Mouse (Mus musculus) MEL (cell line): ENCODE results near the gene Rin1. TPM values are rescaled to one million over a fixed set of nuclear protein-coding genes. Genes with fewer than 3 reads are reported as not detected.

ENCODE experiments used
- DNase-seq: peaks from one replicate; pipeline ENCODE4 v3.0.0; 2011; ENCODE audit warnings: low read depth, low spot score
- H3K27ac ChIP-seq: 2 replicates; pipeline ENCODE4 v1.5.1; 2012; ENCODE audit warnings: low read depth, mild to moderate bottlenecking, control low read depth, low read length, moderate library complexity; ENCODE audit not compliant: control insufficient read depth
- H3K27me3 ChIP-seq, 2 experiments: fragments of 150-350 bp in 1 of 2; sonication (generic) in 1 of 2; 2 replicates each; pipeline ENCODE4 v1.6.1; 2012; ENCODE audit warnings: low read length in 2 of 2, mild to moderate bottlenecking in 2 of 2, improper control_type of control experiment in 1 of 2, moderate library complexity in 1 of 2; ENCODE audit not compliant: insufficient read depth in 2 of 2, control insufficient read depth in 1 of 2
- H3K36me3 ChIP-seq, 2 experiments: 2 replicates each; pipeline ENCODE4 v1.6.1; 2012 to 2014; ENCODE audit warnings: low read length in 2 of 2, improper control_type of control experiment in 1 of 2, inconsistent platforms in 1 of 2, mild to moderate bottlenecking in 1 of 2; ENCODE audit not compliant: insufficient read depth in 2 of 2, control insufficient read depth in 1 of 2
- H3K4me1 ChIP-seq, 2 experiments: fragments of 150-350 bp in 1 of 2; sonication (generic) in 1 of 2; 2 replicates each; pipeline ENCODE4 v1.6.1; 2012; ENCODE audit warnings: low read length in 2 of 2, improper control_type of control experiment in 1 of 2, mild to moderate bottlenecking in 1 of 2; ENCODE audit not compliant: insufficient read depth in 2 of 2, control insufficient read depth in 1 of 2
- H3K4me3 ChIP-seq, 2 experiments: fragments of 150-350 bp in 1 of 2; sonication (generic) in 1 of 2; 2 replicates each; pipeline ENCODE4 v1.5.1; 2012; ENCODE audit warnings: low read depth in 2 of 2, low read length in 2 of 2, mild to moderate bottlenecking in 2 of 2, moderate library complexity in 2 of 2, control low read depth in 1 of 2, improper control_type of control experiment in 1 of 2; ENCODE audit not compliant: control insufficient read depth in 1 of 2, insufficient read depth in 1 of 2
- H3K79me2 ChIP-seq: 2 replicates; pipeline ENCODE4 v1.6.1; 2012; ENCODE audit warnings: mild to moderate bottlenecking, low read length, moderate library complexity; ENCODE audit not compliant: control insufficient read depth, poor library complexity, insufficient read depth
- H3K9ac ChIP-seq: 2 replicates; pipeline ENCODE4 v1.6.1; 2012; ENCODE audit warnings: low read depth, mild to moderate bottlenecking, control low read depth, low read length, moderate library complexity; ENCODE audit not compliant: control insufficient read depth, poor library complexity, severe bottlenecking
- H3K9me3 ChIP-seq: fragments of 150-350 bp; sonication (generic); replicated peaks from 2 replicates; pipeline ENCODE4 v1.6.1; 2012; ENCODE audit warnings: mild to moderate bottlenecking, low read length, improper control_type of control experiment, moderate library complexity; ENCODE audit not compliant: insufficient read depth
- CHD1 ChIP-seq: IDR thresholded peaks from 2 replicates; pipeline ENCODE4 v1.6.1; 2012; ENCODE audit warnings: low read depth, mild to moderate bottlenecking, inconsistent platforms, low read length, improper control_type of control experiment
- CTCF ChIP-seq, 3 experiments: IDR thresholded peaks in 2 of 3; conservative IDR thresholded peaks in 1 of 3; 2 replicates each; pipeline ENCODE4 v1.5.1; 2011 to 2012; ENCODE audit warnings: low read length in 3 of 3, low read depth in 2 of 3, mild to moderate bottlenecking in 2 of 3, improper control_type of control experiment in 1 of 3, inconsistent platforms in 1 of 3, mixed read lengths in 1 of 3, moderate library complexity in 1 of 3; ENCODE audit not compliant: control insufficient read depth in 1 of 3, insufficient read depth in 1 of 3, poor library complexity in 1 of 3, severe bottlenecking in 1 of 3
- E2F4 ChIP-seq: IDR thresholded peaks from 2 replicates; pipeline ENCODE4 v1.6.1; 2011; ENCODE audit warnings: low read depth, low read length, improper control_type of control experiment, borderline replicate concordance
- EP300 ChIP-seq, 2 experiments: IDR thresholded peaks; 2 replicates each; pipeline ENCODE4 v1.6.1; 2011; ENCODE audit warnings: improper control_type of control experiment in 2 of 2, low read length in 2 of 2, low read depth in 1 of 2, mild to moderate bottlenecking in 1 of 2
- MYC ChIP-seq: IDR thresholded peaks from 2 replicates; pipeline ENCODE4 v1.6.1; 2011; ENCODE audit warnings: low read depth, mild to moderate bottlenecking, low read length, improper control_type of control experiment, moderate library complexity
- NRF1 ChIP-seq: IDR thresholded peaks from 2 replicates; pipeline ENCODE4 v1.6.1; 2014; ENCODE audit warnings: low read depth, mild to moderate bottlenecking, inconsistent platforms, low read length, improper control_type of control experiment, moderate library complexity; ENCODE audit not compliant: poor library complexity, insufficient read depth, severe bottlenecking
- POLR2AphosphoS2 ChIP-seq: IDR thresholded peaks from 2 replicates; pipeline ENCODE4 v1.6.1; 2011; ENCODE audit warnings: low read length, improper control_type of control experiment
- SIN3A ChIP-seq: IDR thresholded peaks from 2 replicates; pipeline ENCODE4 v1.6.1; 2012; ENCODE audit warnings: low read length, improper control_type of control experiment, inconsistent platforms
- ZNF384 ChIP-seq: IDR thresholded peaks from 2 replicates; pipeline ENCODE4 v1.6.1; 2012; ENCODE audit warnings: low read depth, mild to moderate bottlenecking, inconsistent platforms, low read length, improper control_type of control experiment
- polyA plus RNA-seq, 2 experiments: library from polyadenylated mRNA; stranded (reverse) in 1 of 2; unstranded in 1 of 2; fragments of >175 nt in 1 of 2; fragments of >200 nt in 1 of 2; gene quantifications; 2 replicates each; pipeline versions ENCODE4 v1.2.1 to v1.2.4; 2012; ENCODE audit warnings: low replicate concordance in 2 of 2, low read depth in 1 of 2; ENCODE audit not compliant: insufficient read length in 2 of 2, insufficient read depth in 1 of 2, missing spikeins in 1 of 2
- total RNA-seq: library from RNA; depleted of rRNA; stranded (reverse); fragments of 300-350 nt; gene quantifications from 2 replicates; pipeline ENCODE4 v1.2.3, GENCODE M21; 2012

Gene Rin1
- total and polyA plus RNA-seq, 3 experiments = 0.42 to 1.3 TPM; not detected in 1

DNA sequence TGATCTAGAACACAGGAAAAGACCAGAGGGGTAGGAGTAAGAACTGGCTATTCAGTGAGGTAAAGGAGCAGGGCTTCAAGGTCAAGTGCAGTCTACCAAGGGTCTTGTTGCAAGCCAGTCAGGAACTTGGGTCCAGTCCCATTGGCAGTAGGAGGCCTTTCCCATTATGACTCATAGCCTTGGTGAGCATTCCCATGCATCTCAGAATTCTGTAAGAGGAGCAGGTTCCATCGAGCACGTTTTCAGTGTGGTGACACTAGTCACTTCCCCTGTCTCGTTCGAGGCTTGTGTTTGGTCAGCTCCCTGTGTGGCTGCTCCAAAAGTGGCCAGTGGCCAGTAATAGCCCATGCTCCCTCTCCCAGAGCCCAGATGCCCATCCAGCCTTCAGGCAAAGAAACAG, 4.8 kb upstream of the Rin1 start:
- H3K9me3 ChIP-seq = no peaks in the 10 kb centered on the region
- no peaks in the 10 kb centered on the region for H3K27me3 ChIP-seq
- no peak for TF ChIP-seq SIN3A
- no peak for TF ChIP-seq POLR2AphosphoS2
- no peaks in the 10 kb centered on the region; a peak in 2 of 4 replicates for H3K4me1 ChIP-seq
- no peak for DNase-seq
- H3K9ac ChIP-seq = no peak overlapping the region
- peaks cover 2 to 4% of the 10 kb centered on the region in 2 experiments; a peak in 3 of 4 replicates for H3K36me3 ChIP-seq
- H3K79me2 ChIP-seq = peaks cover 15% of the 10 kb centered on the region
- no peak overlapping the region for H3K4me3 ChIP-seq
- no peak overlapping the region for H3K27ac ChIP-seq

DNA sequence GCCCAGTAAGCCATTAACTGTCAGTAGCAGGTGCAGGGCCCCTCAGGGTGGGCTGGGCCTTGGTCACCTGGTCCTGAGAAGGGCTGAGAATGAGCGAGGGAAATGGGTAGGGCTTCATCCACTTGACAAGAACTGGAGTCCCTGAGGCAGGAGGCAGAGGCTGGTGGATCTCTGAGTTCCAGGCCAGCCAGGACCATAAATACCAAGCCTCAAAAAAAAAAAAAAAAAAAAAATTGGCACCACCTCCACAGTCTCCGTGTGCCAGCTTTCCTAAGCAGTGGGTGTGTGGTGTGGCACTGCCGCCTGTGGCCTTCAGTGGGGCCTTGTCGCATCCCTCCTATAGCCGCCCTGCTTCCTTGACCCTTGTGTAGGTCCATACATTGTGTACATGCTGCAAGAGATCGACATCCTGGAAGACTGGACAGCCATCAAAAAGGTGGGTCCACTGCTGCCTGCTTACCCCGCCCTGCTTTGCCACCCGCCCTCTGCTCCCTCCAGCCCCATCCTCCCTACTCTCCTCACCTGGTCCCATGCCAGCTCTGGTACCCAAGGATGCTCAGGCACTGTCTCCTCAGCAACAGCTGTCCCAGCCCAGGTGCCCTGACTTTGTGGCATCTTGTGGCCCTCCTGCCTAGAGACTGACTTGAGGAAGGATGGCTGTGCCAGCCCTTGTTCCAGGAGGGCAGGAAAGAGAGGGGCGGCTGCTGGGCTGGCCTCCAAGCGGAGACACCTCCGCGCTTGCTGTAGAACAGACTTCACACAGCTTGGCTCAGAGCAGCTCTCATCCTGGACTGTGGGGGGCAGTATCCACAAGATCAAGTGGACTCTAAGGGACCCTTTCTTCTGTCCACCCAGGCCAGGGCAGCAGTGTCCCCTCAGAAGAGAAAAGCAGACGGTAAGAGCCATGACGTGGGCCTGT, 1.9 kb upstream of the Rin1 start:
- peaks cover 0 to 3% of the 10 kb centered on the region in 2 experiments; a peak in 3 of 4 replicates for H3K36me3 ChIP-seq
- H3K27ac ChIP-seq = no peak overlapping the region
- no peaks in the 10 kb centered on the region for H3K9me3 ChIP-seq
- no peaks in the 10 kb centered on the region for H3K27me3 ChIP-seq
- peaks cover 0 to 1% of the 10 kb centered on the region in 2 experiments; a peak in 1 of 4 replicates for H3K4me1 ChIP-seq
- no peaks in the 10 kb centered on the region for H3K79me2 ChIP-seq
- TF ChIP-seq ZNF384 = peak; percentile 28; the same call in 1 of the 2 replicates
- TF ChIP-seq CTCF (IDR thresholded peaks at IDR 0.05 in 2 of 3, conservative IDR thresholded peaks at IDR 0.05 in 1 of 3; ENCODE audit: control insufficient read depth in 1 of 3, insufficient read depth in 1 of 3, low read depth in 2 of 3, low read length in 3 of 3, poor library complexity in 1 of 3, severe bottlenecking in 1 of 3) = peak in 2 of 3 experiments; percentile 19 to 21; a peak in 2 of 6 replicates
- no peak for TF ChIP-seq EP300 (IDR thresholded peaks at IDR 0.05; ENCODE audit: low read depth in 1 of 2, low read length in 2 of 2)
- no peak for TF ChIP-seq MYC
- no peak for DNase-seq
- no peak overlapping the region for H3K4me3 ChIP-seq
- H3K9ac ChIP-seq = no peak overlapping the region

DNA sequence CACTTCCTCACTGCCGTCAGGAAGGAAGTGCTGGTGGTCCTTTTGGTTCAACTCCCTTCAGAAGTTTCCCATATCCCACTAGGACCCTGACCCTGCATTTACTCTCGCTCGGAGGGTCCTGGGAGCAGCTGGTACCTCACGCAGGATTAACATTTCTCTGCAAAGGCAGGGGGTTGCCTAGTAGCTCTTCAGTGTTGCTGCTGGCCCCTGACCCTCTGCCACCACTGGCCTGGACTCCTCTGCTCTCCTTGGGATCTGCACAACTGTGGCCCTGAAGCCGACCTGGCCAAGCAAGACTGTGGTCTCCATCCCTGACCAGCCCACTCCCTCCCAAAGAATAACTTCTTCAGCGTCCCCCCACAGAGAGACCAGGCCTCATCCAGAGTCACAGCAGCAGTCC, 956 bp upstream of the Rin1 start:
- no peak for DNase-seq
- no peak overlapping the region for H3K9ac ChIP-seq
- no peak overlapping the region for H3K27ac ChIP-seq
- H3K4me1 ChIP-seq = peaks cover 6 to 9% of the 10 kb centered on the region in 2 experiments; a peak in 3 of 4 replicates
- H3K4me3 ChIP-seq = no peak overlapping the region
- no peaks in the 10 kb centered on the region for H3K27me3 ChIP-seq
- H3K36me3 ChIP-seq = peaks cover 2 to 4% of the 10 kb centered on the region in 2 experiments; a peak in 3 of 4 replicates
- no peaks in the 10 kb centered on the region for H3K9me3 ChIP-seq
- TF ChIP-seq E2F4 = no peak
- TF ChIP-seq NRF1 = no peak
- no peak for TF ChIP-seq SIN3A
- TF ChIP-seq EP300 (IDR thresholded peaks at IDR 0.05; ENCODE audit: low read depth in 1 of 2, low read length in 2 of 2) = no peak
- TF ChIP-seq CHD1 = no peak
- H3K79me2 ChIP-seq = no peaks in the 10 kb centered on the region
